Mouse (Mus musculus) gastrocnemius, postnatal 4 days (tissue): ENCODE results near the gene Sf3b1. TPM values are rescaled to one million over a fixed set of nuclear protein-coding genes. Genes with fewer than 3 reads are reported as not detected.
"Not testable (repeated sequence)": the region's sequence is repeated elsewhere in the genome, so short reads cannot be mapped to it uniquely, and the experiment has no call there.

Experiments
- DNase-seq, 2 experiments: peaks; one replicate each; pipeline ENCODE4 v3.0.0; 2021 to 2022; ENCODE audit warnings: low spot score in 2 of 2, mixed read lengths in 2 of 2
- total RNA-seq, 2 experiments: library from RNA; stranded (reverse); gene quantifications; 2 replicates each; pipeline ENCODE4 v1.2.3; 2021

Sf3b1 gene
- total RNA-seq, 2 experiments from 2014 or later: 109 to 130 TPM

DNA sequence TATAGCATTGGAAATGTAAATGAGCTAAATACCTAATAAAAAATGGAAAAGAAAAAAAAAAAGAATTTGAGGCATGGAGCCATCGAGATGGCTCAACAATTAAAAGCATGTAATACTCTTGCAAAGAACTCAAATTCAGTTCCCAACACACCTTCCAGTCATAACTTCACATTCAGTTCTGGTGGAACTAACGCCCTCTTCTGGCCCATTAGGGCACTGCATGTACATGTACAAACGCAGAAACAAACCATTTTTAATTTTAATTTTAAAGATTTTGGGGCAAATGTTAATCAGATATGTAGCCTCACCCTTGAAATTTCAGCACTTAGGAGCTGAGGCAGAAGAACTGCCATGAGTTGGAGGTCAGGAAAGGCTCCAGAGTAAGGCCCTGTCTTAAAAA, 68.8 kb downstream of the Sf3b1 start:
- DNase-seq: no peak

GRCm38 (mm10) chr1:54956995-54957394, 70.3 kb downstream of the Sf3b1 start:
- not testable (repeated sequence) for DNase-seq

DNA sequence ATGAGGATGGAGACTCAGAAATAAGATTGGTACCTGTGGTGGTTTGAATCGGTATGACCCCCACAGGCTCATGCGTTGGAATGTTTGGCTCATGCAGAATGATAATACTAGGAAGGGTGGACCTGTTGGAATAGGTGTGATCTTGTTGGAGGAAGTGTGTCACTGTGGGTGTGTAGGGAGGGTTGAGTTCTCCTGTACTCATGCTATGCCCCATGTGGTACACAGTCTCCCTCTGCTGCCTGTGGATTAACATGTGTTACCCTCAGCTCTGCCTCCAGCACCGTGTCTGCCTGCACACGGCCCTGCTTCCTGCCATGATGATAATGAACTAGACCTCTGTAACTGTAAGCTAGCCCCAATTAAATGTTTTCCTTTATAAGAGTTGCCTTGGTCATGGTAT, 72.4 kb downstream of the Sf3b1 start:
- no peak for DNase-seq

- no peak for DNase-seq
Measured at GRCm38 (mm10) chr1:54944648-54945047, 82.6 kb downstream of the Sf3b1 start.

GRCm38 (mm10) chr1:54935466-54935865, 91.8 kb downstream of the Sf3b1 start:
- no peak for DNase-seq

Other genes with a start within 250 kb of the Sf3b1 start
- gene Ankrd44, start 101.1 kb downstream of the Sf3b1 start, total RNA-seq: 10 to 100 TPM; 26.3 to 29.3 TPM
- 10 to 100 TPM in 1 of 2 experiments, 1 to 10 TPM in 1; 8.9 to 14.2 TPM for gene Coq10b, start 25.3 kb upstream of the Sf3b1 start, total RNA-seq
- gene Hspe1, start 60.7 kb upstream of the Sf3b1 start, total RNA-seq: 100 to 1,000 TPM; 106 to 109 TPM
- gene Hspd1, start 60.8 kb upstream of the Sf3b1 start, total RNA-seq: 100 to 1,000 TPM; 191 to 196 TPM
- 10 to 100 TPM; 53.1 to 56.2 TPM for gene Mob4, start 103.8 kb upstream of the Sf3b1 start, total RNA-seq
- gene Rftn2, start 199.3 kb upstream of the Sf3b1 start, total RNA-seq: 10 to 100 TPM; 23.9 to 25.8 TPM
- gene Mars2, start 209.7 kb upstream of the Sf3b1 start, total RNA-seq: 1 to 10 TPM; 4.2 to 5.0 TPM